Mouse (Mus musculus) layer of hippocampus, postnatal 36 days (tissue): ENCODE measurements around the gene Ahcyl1. TPM values are rescaled to one million over a fixed set of nuclear protein-coding genes. Genes with fewer than 3 reads are reported as not detected.

Source experiments
- total RNA-seq, 2 experiments: library from RNA; stranded (reverse); gene quantifications; 2 replicates each; pipeline ENCODE4 v1.2.3; 2021

The Ahcyl1 gene
- total RNA-seq, 2 experiments from 2014 or later: 335 to 338 TPM

Other genes with a start within 250 kb of the Ahcyl1 start
- gene Kcnc4, start 237.0 kb downstream of the Ahcyl1 start, total RNA-seq: 10 to 100 TPM; 55.5 to 60.2 TPM
- 100 to 1,000 TPM; 286 to 289 TPM for gene Slc6a17, start 178.5 kb downstream of the Ahcyl1 start, total RNA-seq
- gene Ubl4b, start 141.5 kb downstream of the Ahcyl1 start, total RNA-seq: not detected
- under 1 TPM; 0.33 to 0.35 TPM for gene Alx3, start 101.5 kb downstream of the Ahcyl1 start, total RNA-seq
- gene Gm10961, start 65.2 kb downstream of the Ahcyl1 start, total RNA-seq: not detected
- gene Strip1, start 64.9 kb downstream of the Ahcyl1 start, total RNA-seq: 10 to 100 TPM; 68.4 to 70.0 TPM
- gene Csf1, start 63.9 kb upstream of the Ahcyl1 start, total RNA-seq: 10 to 100 TPM; 19.0 to 20.1 TPM
- not detected for gene Eps8l3, start 180.7 kb upstream of the Ahcyl1 start, total RNA-seq
- gene Gstm5, start 199.3 kb upstream of the Ahcyl1 start, total RNA-seq: 100 to 1,000 TPM; 258 to 289 TPM
- gene Gstm7, start 235.3 kb upstream of the Ahcyl1 start, total RNA-seq: 100 to 1,000 TPM; 161 to 173 TPM
- 10 to 100 TPM; 15.0 to 16.0 TPM for gene Gstm6, start 247.2 kb upstream of the Ahcyl1 start, total RNA-seq